11 mouse cellular contexts compared by ENCODE assay signal in the genomic region with DNA sequence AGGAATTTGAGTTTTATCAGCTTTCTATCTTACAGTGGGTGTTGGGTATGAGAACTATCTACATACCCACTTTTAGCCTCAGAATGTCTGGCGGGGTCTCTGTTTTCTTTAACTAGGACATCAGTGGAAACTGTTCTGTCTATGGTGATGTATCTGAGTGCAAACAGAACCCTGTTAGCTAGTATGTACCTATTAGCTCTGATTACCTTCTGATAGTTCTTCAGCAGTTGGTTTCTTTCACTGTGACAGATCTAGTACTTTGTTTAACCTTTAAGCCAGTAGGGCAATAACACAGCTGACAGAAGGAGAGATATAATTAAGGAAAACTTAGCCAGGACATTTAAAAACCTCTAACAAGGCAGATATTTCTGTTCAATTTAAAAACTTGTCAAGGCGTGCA.
"Had no signal": no experiment of that assay in that cellular context is flagged by ENCODE, and none has a peak within 500 bp of the region (broad histone marks: within the 10 kb centered on the region; RNA-seq: fewer than 3 reads in every experiment).

No protein-coding gene starts in this region.

- H3K27ac ChIP-seq: intestine, embryonic 15.5 days; layer of hippocampus, adult 2 months; limb, embryonic 13.5 days; liver, embryonic 14.5 days; midbrain, embryonic 12.5 days had no signal

- H3K36me3 ChIP-seq: intestine, embryonic 15.5 days; limb, embryonic 13.5 days; midbrain, embryonic 12.5 days had no signal

- H3K27me3 ChIP-seq: intestine, embryonic 15.5 days; limb, embryonic 13.5 days; midbrain, embryonic 12.5 days had no signal

- H3K9ac ChIP-seq: intestine, embryonic 15.5 days; limb, embryonic 13.5 days; liver, embryonic 14.5 days; midbrain, embryonic 12.5 days had no signal

- H3K9me3 ChIP-seq: intestine, embryonic 15.5 days; limb, embryonic 13.5 days; midbrain, embryonic 12.5 days had no signal

- DNase-seq: kidney, postnatal 4 days; left cerebral cortex, postnatal 4 days; lung, adult 18-20 months; right cerebral cortex, adult 18-20 months; right cerebral cortex, postnatal 25 days; thymus, postnatal 36 days had no signal

- H3K4me2 ChIP-seq: intestine, embryonic 15.5 days; limb, embryonic 13.5 days; midbrain, embryonic 12.5 days had no signal

- H3K4me3 ChIP-seq: intestine, embryonic 15.5 days; layer of hippocampus, adult 2 months; limb, embryonic 13.5 days; midbrain, embryonic 12.5 days had no signal

- H3K4me1 ChIP-seq: intestine, embryonic 15.5 days; limb, embryonic 13.5 days; midbrain, embryonic 12.5 days had no signal
